Mouse (Mus musculus) erythroblast, embryonic 14.5 days (primary cell): ENCODE measurements around the gene Aoc1.

ENCODE experiments used
- GATA1 ChIP-seq: IDR thresholded peaks from 2 replicates; pipeline ENCODE4 v1.6.1; 2012; ENCODE audit warnings: low read length, inconsistent platforms, mixed read lengths
- TAL1 ChIP-seq: IDR thresholded peaks from 3 replicates; pipeline ENCODE4 v1.6.1; 2012; ENCODE audit warnings: low read length, inconsistent platforms, mixed read lengths

GRCm38 (mm10) chr6:48953220-48953619 is 80.5 kb downstream of the Aoc1 start:
- TF ChIP-seq GATA1 (no peak), TAL1 (no peak)
